Mouse (Mus musculus): Measurements from ENCODE around the gene Lgals2.

DNA sequence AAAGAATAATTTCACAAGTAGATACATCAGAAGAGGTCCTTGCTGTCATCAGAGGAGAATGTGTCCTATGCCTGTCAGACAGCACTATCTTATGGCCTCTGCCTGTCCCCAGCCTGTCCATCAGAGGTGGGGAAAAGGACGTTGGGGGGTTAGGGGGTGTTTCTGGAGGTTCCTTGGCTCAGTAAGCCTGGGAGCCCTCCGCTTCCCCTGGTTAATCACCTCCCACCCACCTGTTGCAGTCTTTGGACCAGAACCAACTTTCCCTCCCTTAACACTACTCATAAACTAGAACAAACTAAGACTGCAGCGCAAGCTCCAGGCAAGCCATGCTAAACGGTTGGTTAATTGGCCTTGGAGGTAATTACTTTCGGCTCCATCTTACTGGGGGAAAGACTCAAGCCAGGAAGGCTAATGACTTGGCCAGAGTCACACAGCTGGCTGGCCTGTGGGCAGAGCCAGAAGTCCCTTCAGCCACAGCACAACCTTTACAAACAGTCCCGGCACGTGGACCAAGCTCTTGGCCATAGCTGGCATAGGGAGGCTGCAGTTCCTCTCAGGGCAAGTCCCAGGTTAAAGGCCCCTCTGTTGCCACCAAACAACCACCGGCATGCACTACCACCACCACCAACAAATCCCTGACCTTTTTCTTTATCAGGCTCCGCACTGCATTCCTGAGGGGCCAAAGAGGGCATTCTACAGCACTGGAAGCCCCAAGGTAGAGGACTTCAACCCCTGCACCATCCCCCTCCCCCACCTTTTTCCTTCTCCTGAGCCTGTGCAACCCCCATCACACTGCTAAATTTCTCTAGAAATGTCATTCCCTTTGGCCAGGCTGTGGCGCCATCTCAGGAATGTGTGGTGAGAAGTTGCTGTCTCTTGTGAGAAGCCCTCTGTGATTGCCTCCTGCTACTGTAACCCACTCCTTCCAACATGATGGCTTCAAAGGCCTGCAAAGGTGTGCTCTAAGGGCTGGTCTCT, 24.3 kb downstream of the Lgals2 start:
- TF ChIP-seq CTCF (conservative IDR thresholded peaks at IDR 0.05; ENCODE audit: low read length) (no peak), POU5F1 (IDR thresholded peaks at IDR 0.05; ENCODE audit: borderline replicate concordance, low read length) (no peak)
